Mouse (Mus musculus) lung, postnatal 10 days (tissue): ENCODE data around the gene Dnah12.

Experiments used
- DNase-seq: peaks from one replicate; pipeline ENCODE4 v3.0.0; 2021

The Dnah12 gene

GRCm38 (mm10) chr14:26724898-26725297 lies 31.8 kb downstream of the Dnah12 start:
- DNase-seq, result no peak

- DNase-seq, result peak; percentile 9
These were observed 65.5 kb downstream of the Dnah12 start for GRCm38 (mm10) chr14:26758566-26758965.

- DNase-seq, result peak; percentile 10
These were observed 71.8 kb downstream of the Dnah12 start for GRCm38 (mm10) chr14:26764827-26765226.

- no peak for DNase-seq
These were observed 75.1 kb downstream of the Dnah12 start for GRCm38 (mm10) chr14:26768195-26768594.

GRCm38 (mm10) chr14:26773536-26773935 lies 80.5 kb downstream of the Dnah12 start:
- DNase-seq, result no peak

- DNase-seq, result no peak
These were observed 90.7 kb downstream of the Dnah12 start for GRCm38 (mm10) chr14:26783731-26784130.

- peak; percentile 30 for DNase-seq
These were observed 92.6 kb downstream of the Dnah12 start for GRCm38 (mm10) chr14:26785695-26786094.

GRCm38 (mm10) chr14:26794431-26794830 lies 101.4 kb downstream of the Dnah12 start:
- DNase-seq, result no peak

- DNase-seq, result no peak
These were observed 105.3 kb downstream of the Dnah12 start for GRCm38 (mm10) chr14:26798330-26798729.

- DNase-seq, result no peak
These were observed 106.2 kb downstream of the Dnah12 start for GRCm38 (mm10) chr14:26799286-26799685.

- no peak for DNase-seq
These were observed 112.4 kb downstream of the Dnah12 start for GRCm38 (mm10) chr14:26805500-26805899.

GRCm38 (mm10) chr14:26812734-26813133 lies 119.7 kb downstream of the Dnah12 start:
- no peak for DNase-seq

- no peak for DNase-seq
These were observed 120.8 kb downstream of the Dnah12 start for GRCm38 (mm10) chr14:26813871-26814270.

GRCm38 (mm10) chr14:26814908-26815307 lies 121.8 kb downstream of the Dnah12 start:
- DNase-seq, result no peak

GRCm38 (mm10) chr14:26816785-26817184 lies 123.7 kb downstream of the Dnah12 start:
- no peak for DNase-seq

- no peak for DNase-seq
These were observed 132.9 kb downstream of the Dnah12 start for GRCm38 (mm10) chr14:26826020-26826419.

GRCm38 (mm10) chr14:26853053-26853452 lies 160.0 kb downstream of the Dnah12 start:
- DNase-seq, result peak; percentile 12

GRCm38 (mm10) chr14:26854066-26854465 lies 161.0 kb downstream of the Dnah12 start:
- DNase-seq, result no peak

- peak; percentile 33 for DNase-seq
These were observed 165.3 kb downstream of the Dnah12 start for GRCm38 (mm10) chr14:26858364-26858763.

- DNase-seq, result no peak
These were observed 165.9 kb downstream of the Dnah12 start for GRCm38 (mm10) chr14:26859024-26859423.

- no peak for DNase-seq
These were observed 174.3 kb downstream of the Dnah12 start for GRCm38 (mm10) chr14:26867356-26867755.

GRCm38 (mm10) chr14:26868299-26868698 lies 175.2 kb downstream of the Dnah12 start:
- no peak for DNase-seq

- no peak for DNase-seq
These were observed 185.7 kb downstream of the Dnah12 start for GRCm38 (mm10) chr14:26878756-26879155.

- DNase-seq, result no peak
These were observed 186.9 kb downstream of the Dnah12 start for GRCm38 (mm10) chr14:26879976-26880375.

- DNase-seq, result no peak
These were observed 188.6 kb downstream of the Dnah12 start for GRCm38 (mm10) chr14:26881700-26882099.

- DNase-seq, result no peak
These were observed 194.2 kb downstream of the Dnah12 start for GRCm38 (mm10) chr14:26887244-26887643.
